Comparison of ENCODE assay signal across 36 mouse cellular contexts in the genomic region with DNA sequence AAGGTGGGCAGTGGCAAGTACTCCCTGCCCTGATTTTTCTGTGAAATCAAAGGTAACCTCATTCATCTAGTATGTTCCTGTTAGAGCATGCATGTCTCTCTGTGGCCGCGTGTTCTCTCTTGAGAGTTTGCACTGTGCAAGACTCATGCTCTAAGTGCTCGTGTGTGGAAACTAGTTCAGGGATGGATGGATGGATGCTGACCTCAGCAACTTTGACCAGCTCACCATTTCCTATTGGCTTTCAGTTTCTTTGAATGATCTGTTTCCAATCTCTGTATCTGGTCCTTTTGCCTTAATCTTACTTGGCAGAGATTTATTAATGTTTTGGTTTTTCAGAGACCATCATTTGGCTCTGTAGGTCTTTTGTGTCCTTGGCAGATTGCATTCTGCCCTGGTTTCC. TPM values are rescaled to one million over a fixed set of nuclear protein-coding genes. Genes with fewer than 3 reads are reported as not detected.
"Had no signal": no experiment of that assay in that cellular context is flagged by ENCODE, and none has a peak within 500 bp of the region (broad histone marks: within the 10 kb centered on the region; RNA-seq: fewer than 3 reads in every experiment).

No protein-coding gene starts in this region.

- H3K9ac ChIP-seq: embryonic facial prominence, embryonic 12.5 days; embryonic facial prominence, embryonic 13.5 days; embryonic facial prominence, embryonic 15.5 days; forebrain, embryonic 12.5 days; forebrain, embryonic 13.5 days; forebrain, embryonic 15.5 days; forebrain, postnatal 0 days had no signal

- H3K27me3 ChIP-seq: embryonic facial prominence, embryonic 12.5 days; embryonic facial prominence, embryonic 13.5 days; embryonic facial prominence, embryonic 15.5 days; forebrain, embryonic 12.5 days; forebrain, embryonic 13.5 days; forebrain, embryonic 15.5 days had no signal

- H3K27ac ChIP-seq: embryonic facial prominence, embryonic 10.5 days; embryonic facial prominence, embryonic 12.5 days; embryonic facial prominence, embryonic 13.5 days; embryonic facial prominence, embryonic 15.5 days; forebrain, embryonic 10.5 days; forebrain, embryonic 12.5 days; forebrain, embryonic 13.5 days; forebrain, embryonic 15.5 days; gastrocnemius, adult 2 months; heart, adult 2 months had no signal

- H3K4me2 ChIP-seq: embryonic facial prominence, embryonic 12.5 days; embryonic facial prominence, embryonic 13.5 days; embryonic facial prominence, embryonic 15.5 days; forebrain, embryonic 12.5 days; forebrain, embryonic 13.5 days; forebrain, embryonic 15.5 days had no signal

- H3K4me3 ChIP-seq: embryonic facial prominence, embryonic 10.5 days; embryonic facial prominence, embryonic 12.5 days; embryonic facial prominence, embryonic 13.5 days; embryonic facial prominence, embryonic 15.5 days; erythroblast, embryonic 14.5 days; forebrain, embryonic 10.5 days; forebrain, embryonic 12.5 days; forebrain, embryonic 13.5 days; forebrain, embryonic 15.5 days; gastrocnemius, adult 2 months; heart, adult 2 months had no signal

- H3K9me3 ChIP-seq: embryonic facial prominence, embryonic 10.5 days; embryonic facial prominence, embryonic 12.5 days; embryonic facial prominence, embryonic 13.5 days; embryonic facial prominence, embryonic 15.5 days; forebrain, embryonic 10.5 days; forebrain, embryonic 12.5 days; forebrain, embryonic 13.5 days; forebrain, embryonic 15.5 days had no signal

- ATAC-seq: forebrain, embryonic 13.5 days; forebrain, embryonic 14.5 days; forebrain, embryonic 15.5 days; forebrain, embryonic 16.5 days; forebrain, postnatal 0 days had no signal

- DNase-seq: cerebellum, adult 8-10 months; cerebellum, adult 9-10 months; cerebellum, adult 9-11 months; cerebellum, postnatal 10 days; cerebellum, postnatal 14 days; cerebellum, postnatal 25 days; cerebellum, postnatal 36 days; embryo, embryonic 11 days; forebrain, postnatal 0 days; gastrocnemius, adult 2 months; gastrocnemius, postnatal 10 days; gastrocnemius, postnatal 14 days; gastrocnemius, postnatal 25 days; gastrocnemius, postnatal 36 days; heart, adult 18-20 months; heart, adult 2 months had no signal

RNA-seq across cellular contexts. Expression of gene Gm49325, which starts 23.2 kb away (rescaled TPM):
- total RNA-seq: common myeloid progenitor, adult 5-6 weeks; forebrain, postnatal 0 days; granulocyte monocyte progenitor cell, adult 5-6 weeks had no signal
- polyA plus RNA-seq: cortical plate, adult 2 months; erythroblast, embryonic 14.5 days; forebrain, embryonic 11.5 days; forebrain, embryonic 13.5 days; gonadal fat pad, adult 2 months; heart, adult 2 months had no signal

RNA-seq across cellular contexts. Expression of gene Tspear, which starts 57.2 kb away (rescaled TPM):
- total RNA-seq: gastrocnemius, adult 18-20 months; gastrocnemius, adult 2 months; gastrocnemius, adult 8-10 months; gastrocnemius, postnatal 10 days; gastrocnemius, postnatal 14 days; gastrocnemius, postnatal 25 days; gastrocnemius, postnatal 36 days; gastrocnemius, postnatal 4 days; heart, adult 18-20 months; heart, adult 2 months; heart, adult 8-10 months had no signal
- polyA plus RNA-seq: erythroblast, embryonic 14.5 days; heart, adult 2 months had no signal
